Mouse (Mus musculus) lung, postnatal 10 days (tissue): ENCODE measurements around the gene Tbxa2r.

Experiments
- DNase-seq: peaks from one replicate; pipeline ENCODE4 v3.0.0; 2021

Gene Tbxa2r

GRCm38 (mm10) chr10:81349146-81349545, 20.6 kb downstream of the Tbxa2r start:
- peak; percentile 85 for DNase-seq

GRCm38 (mm10) chr10:81349961-81350350, 21.4 kb downstream of the Tbxa2r start:
- DNase-seq, result no peak

GRCm38 (mm10) chr10:81350351-81351063, 22.0 kb downstream of the Tbxa2r start, which contains the start of gene Hmg20b:
Gene Hmg20b, minus strand, starts transcription at chr10:81350480.
- DNase-seq, result peak; percentile 100

- peak; percentile 45 for DNase-seq
These were observed 23.3 kb downstream of the Tbxa2r start for GRCm38 (mm10) chr10:81351678-81352291.

GRCm38 (mm10) chr10:81354738-81355477, 26.4 kb downstream of the Tbxa2r start:
- no peak for DNase-seq

GRCm38 (mm10) chr10:81355533-81355932, 27.0 kb downstream of the Tbxa2r start:
- no peak for DNase-seq

GRCm38 (mm10) chr10:81356352-81356990, 27.9 kb downstream of the Tbxa2r start:
- DNase-seq, result no peak

GRCm38 (mm10) chr10:81356991-81357844, 28.7 kb downstream of the Tbxa2r start, which contains the start of gene Mfsd12:
Gene Mfsd12, plus strand, starts transcription at chr10:81357491.
- peak; percentile 95 for DNase-seq

- peak; percentile 41 for DNase-seq
These were observed 29.7 kb downstream of the Tbxa2r start for GRCm38 (mm10) chr10:81358209-81358608.

- DNase-seq, result no peak
These were observed 30.3 kb downstream of the Tbxa2r start for GRCm38 (mm10) chr10:81358841-81359240.

GRCm38 (mm10) chr10:81360721-81361120, 32.2 kb downstream of the Tbxa2r start:
- no peak for DNase-seq

- no peak for DNase-seq
These were observed 33.9 kb downstream of the Tbxa2r start for GRCm38 (mm10) chr10:81362336-81362949.

- DNase-seq, result no peak
These were observed 35.2 kb downstream of the Tbxa2r start for GRCm38 (mm10) chr10:81363436-81364346.

- DNase-seq, result no peak
These were observed 36.1 kb downstream of the Tbxa2r start for GRCm38 (mm10) chr10:81364666-81365065.

GRCm38 (mm10) chr10:81365073-81365472, 36.5 kb downstream of the Tbxa2r start:
- DNase-seq, result no peak

GRCm38 (mm10) chr10:81365672-81366476, 37.3 kb downstream of the Tbxa2r start, which contains the start of gene 4930404N11Rik:
Gene 4930404N11Rik, minus strand, starts transcription at chr10:81365816.
- no peak for DNase-seq

GRCm38 (mm10) chr10:81366477-81367206, 38.1 kb downstream of the Tbxa2r start:
- DNase-seq, result no peak

- no peak for DNase-seq
These were observed 38.6 kb downstream of the Tbxa2r start for GRCm38 (mm10) chr10:81367207-81367495.

GRCm38 (mm10) chr10:81375322-81375721, 46.8 kb downstream of the Tbxa2r start:
- DNase-seq, result no peak
